ENCODE assay signal across 8 mouse cellular contexts in genomic region chr11:32267188-32267884, GRCm38 (mm10). TPM values are rescaled to one million over a fixed set of nuclear protein-coding genes. Genes with fewer than 3 reads are reported as not detected.
DNase-seq lines count a peak whose midpoint lies in the region; ATAC-seq lines count a peak whose summit lies in the region.

Gene Nprl3 (minus strand): TSS chr11:32267707.

- peak within 1 kb of the TSS; percentile 75 for H3K4me3 ChIP-seq in hindbrain, embryonic 11.5 days (ENCODE audit: low read depth, low read length)

- H3K4me2 ChIP-seq in hindbrain, embryonic 11.5 days (replicated peaks; ENCODE audit: low read depth, low read length): peak within 1 kb of the TSS; percentile 49

- H3K9me3 ChIP-seq in hindbrain, embryonic 11.5 days (ENCODE audit: control insufficient read depth, low read length): no peaks in the 10 kb centered on the region

- peak within 1 kb of the TSS; percentile 98 for H3K9ac ChIP-seq in hindbrain, embryonic 11.5 days (ENCODE audit: low read depth, low read length)

- WGBS in hindbrain, embryonic 11.5 days: under 1% methylated on average over 54 of the region's 54 CpGs

- 0 out of 2 replicates have a peak, but pooled peaks cover 2% of the 10 kb centered on the region for H3K4me1 ChIP-seq in hindbrain, embryonic 11.5 days (replicated peaks; ENCODE audit: control insufficient read depth, insufficient read depth, low read length)

- DNase-seq in MN1 (ENCODE audit: low spot score): peak; percentile 99
- peak; percentile 94 for DNase-seq in cerebellum, adult 9-10 months
- DNase-seq in frontal cortex, adult 2 months (ENCODE audit: extremely low spot score in 1 of 2, low spot score in 1 of 2): peak; percentile 89 to 96
- DNase-seq in hindbrain, embryonic 11.5 days (ENCODE audit: low spot score): peak; percentile 95
- DNase-seq in layer of hippocampus, postnatal 10 days (ENCODE audit: low spot score in 2 of 2): peak; percentile 95 to 97
- DNase-seq in lung, postnatal 10 days: peak; percentile 98
- DNase-seq in ovary, postnatal 36 days (ENCODE audit: low spot score): peak; percentile 97
- peak; percentile 96 for DNase-seq in thymus, postnatal 25 days

- no peaks in the 10 kb centered on the region for H3K36me3 ChIP-seq in hindbrain, embryonic 11.5 days (ENCODE audit: control insufficient read depth, insufficient read depth, low read length)

- H3K27ac ChIP-seq in hindbrain, embryonic 11.5 days (ENCODE audit: low read depth, low read length): peak within 1 kb of the TSS; percentile 96

- H3K27me3 ChIP-seq in hindbrain, embryonic 11.5 days (ENCODE audit: control insufficient read depth, insufficient read depth, low read length): no peaks in the 10 kb centered on the region

- ATAC-seq in hindbrain, embryonic 11.5 days (ENCODE audit: low FRiP score): peak; percentile 97

RNA-seq across cellular contexts. Expression of gene Nprl3, which starts in this region (rescaled TPM):
- 75.7 and 85.2 TPM in 2 replicates for polyA plus RNA-seq in frontal cortex, adult 2 months (2012; rRNA removed)
- polyA plus RNA-seq in hindbrain, embryonic 11.5 days (2014; fragmentation: Nextera tagmentation; extraction: Ambion mirVana): 28.9 and 31.4 TPM in 2 replicates
- total RNA-seq in layer of hippocampus, postnatal 10 days (2021): 10 to 100 TPM; 51.7 to 58.1 TPM

Comparison
In these comparisons a context has a peak if more than half of its experiments do, and no peak if none do; other contexts are left out.
1. Peak in every context shown above with its lines: DNase-seq, ATAC-seq, H3K4me3 ChIP-seq and H3K27ac ChIP-seq.